Mouse (Mus musculus) spleen, adult 10 weeks (tissue): ENCODE measurements around the gene Sesn3. TPM values are rescaled to one million over a fixed set of nuclear protein-coding genes. Genes with fewer than 3 reads are reported as not detected.

Experiments used
- polyA plus RNA-seq: library from polyadenylated mRNA; stranded (reverse); fragments of 350-450 nt; fragmentation: Illumina TruSeq; extraction: RNeasy Lipid Tissue Mini Kit (QIAGEN cat#74804); gene quantifications from one replicate; pipeline ENCODE4 v1.2.3, GENCODE M21; 2015; ENCODE audit warnings: low replicate concordance; ENCODE audit not compliant: insufficient read depth

Gene Sesn3
- polyA plus RNA-seq = 72.9 TPM

DNA sequence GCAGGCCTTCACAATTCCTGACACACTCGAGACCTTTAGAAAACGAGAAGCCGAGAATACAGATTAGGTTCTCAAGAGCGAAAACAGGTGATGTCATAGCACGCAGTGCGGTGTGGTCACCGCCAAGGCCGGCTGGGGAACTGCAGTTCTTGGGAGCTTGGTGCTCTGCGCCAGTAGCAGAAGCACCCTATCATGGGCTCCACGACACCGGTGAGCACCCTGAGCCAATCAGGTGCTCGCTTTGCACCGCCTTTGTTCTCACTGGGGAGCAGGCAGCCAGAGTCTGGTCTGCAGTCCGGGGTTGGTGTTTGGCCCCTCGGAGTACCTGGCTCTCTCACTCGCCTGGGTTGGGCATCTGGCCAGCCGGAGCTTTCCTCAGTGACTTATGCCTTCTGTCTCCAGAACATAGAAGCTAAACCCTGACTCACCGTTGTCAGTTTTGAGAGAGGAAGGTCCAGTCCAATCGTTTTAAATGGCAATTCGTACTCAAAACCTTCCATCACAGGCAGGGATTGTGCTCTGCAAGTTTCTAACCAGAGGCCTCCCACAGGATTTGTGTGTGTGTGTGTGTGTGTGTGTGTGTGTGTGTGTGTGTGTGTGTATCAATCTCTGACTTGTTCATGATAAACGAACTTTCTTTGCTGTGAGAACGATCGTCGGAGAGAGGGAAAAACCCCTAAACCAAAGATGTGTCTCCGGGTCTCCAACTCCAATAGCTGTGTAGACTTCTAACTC is at the start of gene Sesn3:
TSS of gene Sesn3 (plus strand) at position 82 of the 735 bp plus-strand sequence.

DNA sequence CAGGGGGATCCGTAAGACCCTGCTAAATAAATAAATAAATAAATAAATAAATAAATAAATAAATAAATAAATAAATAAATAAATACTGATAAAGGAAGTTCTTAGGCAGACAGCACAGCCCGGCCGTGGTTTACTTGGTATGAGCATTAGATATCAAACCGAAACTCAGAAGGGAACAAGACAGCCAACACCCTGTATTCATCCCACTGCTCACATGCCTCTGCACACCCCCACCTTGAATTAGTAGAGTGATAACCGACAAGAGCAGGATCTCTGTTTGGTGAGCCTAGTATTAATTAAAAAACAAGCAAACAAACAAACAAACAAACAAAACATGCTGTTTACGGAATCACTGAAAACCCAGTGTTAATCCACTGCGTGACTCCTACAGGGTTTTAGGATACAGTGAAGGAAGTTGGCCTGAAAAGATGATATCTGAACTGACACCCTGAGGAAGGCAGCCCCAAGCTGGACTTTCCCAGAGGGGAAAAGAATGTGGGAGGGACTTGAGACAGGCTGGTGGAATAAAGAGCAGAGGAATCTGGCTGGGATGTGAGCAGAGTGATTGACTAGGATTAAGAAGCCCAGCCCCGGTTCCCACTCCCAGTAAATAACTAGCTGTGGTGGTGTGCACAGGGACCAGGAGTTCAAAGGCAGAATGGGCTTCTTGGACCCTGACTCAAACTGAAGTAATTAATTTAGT is 106.6 kb downstream of the Sesn3 start, which contains the start of gene Endod1:
TSS of gene Endod1 (minus strand) at position 155 of the 703 bp plus-strand sequence.

Other genes starting within 250 kb of the Sesn3 start
- gene Endod1, start 106.4 kb downstream of the Sesn3 start, polyA plus RNA-seq = 17.5 TPM
- 0.25 TPM for gene Kdm4d, start 225.4 kb downstream of the Sesn3 start, polyA plus RNA-seq
- gene Cwc15, start 225.6 kb downstream of the Sesn3 start, polyA plus RNA-seq = 217 TPM